Mouse (Mus musculus) hematopoietic stem cell, adult 5-6 weeks (primary cell): ENCODE results near the gene Skap1. TPM values are rescaled to one million over a fixed set of nuclear protein-coding genes. Genes with fewer than 3 reads are reported as not detected.

ENCODE experiments used
- ATAC-seq, 2 experiments: fragments of 125-278 bp in 1 of 2; replicated peaks in 1 of 2; 2 replicates each; pipeline ENCODE4 v1.8.0; 2016 to 2017; ENCODE audit warnings: inconsistent platforms in 2 of 2, mild to moderate bottlenecking in 2 of 2, moderate number of reproducible peaks in 2 of 2, low read depth in 1 of 2, moderate TSS enrichment in 1 of 2; ENCODE audit not compliant: low FRiP score in 2 of 2, poor library complexity in 2 of 2, severe bottlenecking in 2 of 2, insufficient read depth in 1 of 2, low TSS enrichment in 1 of 2
- total RNA-seq: library from RNA; stranded (forward); fragments of 172-1452, 232-1000 nt; gene quantifications from 2 replicates; pipeline ENCODE4 v1.2.3, GENCODE M21; 2017

Gene Skap1
- total RNA-seq, 1 experiment from 2014 or later: 2.4 TPM

DNA sequence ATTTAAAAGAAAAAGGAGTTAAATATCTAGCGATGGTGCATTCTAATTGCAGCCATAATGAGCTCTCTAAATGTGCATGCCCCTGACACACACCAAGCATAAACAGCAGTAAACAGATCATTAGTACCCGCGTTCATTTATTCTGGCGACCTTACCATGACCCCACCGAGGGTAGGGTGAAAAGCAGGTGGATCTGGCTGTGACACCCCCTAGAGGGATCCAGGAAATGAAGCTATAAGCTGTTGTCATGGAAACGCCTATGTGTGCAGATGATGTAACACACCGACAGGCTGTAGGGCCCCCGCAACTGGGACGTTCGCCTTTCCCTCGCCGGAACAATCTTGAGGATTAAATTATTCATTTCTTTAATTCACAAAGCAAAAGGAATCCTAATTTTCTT lies 277.6 kb downstream of the Skap1 start:
- no peak for ATAC-seq

DNA sequence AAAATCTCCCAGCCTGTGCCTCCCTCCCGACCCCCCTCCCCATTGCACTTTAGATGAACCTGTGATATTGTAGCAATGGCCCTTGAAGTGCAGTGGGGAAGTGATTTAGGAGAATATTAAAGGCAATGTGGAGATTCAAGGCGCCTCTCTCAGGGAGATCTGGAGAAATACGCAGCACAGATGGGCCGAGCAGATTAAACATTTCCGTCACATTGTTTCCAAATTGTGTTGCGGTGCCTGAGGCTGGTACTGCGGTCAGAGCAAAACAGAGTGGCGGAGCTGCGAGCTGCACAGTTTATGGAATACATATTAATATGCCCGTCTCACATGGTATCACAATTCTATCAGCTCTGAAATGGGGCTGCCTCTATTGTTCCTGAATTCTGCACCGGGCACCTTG lies 278.6 kb downstream of the Skap1 start:
- 0 out of 4 replicates have a peak, but pooled peaks of 1 of the 2 experiments have one; percentile 10 for ATAC-seq

DNA sequence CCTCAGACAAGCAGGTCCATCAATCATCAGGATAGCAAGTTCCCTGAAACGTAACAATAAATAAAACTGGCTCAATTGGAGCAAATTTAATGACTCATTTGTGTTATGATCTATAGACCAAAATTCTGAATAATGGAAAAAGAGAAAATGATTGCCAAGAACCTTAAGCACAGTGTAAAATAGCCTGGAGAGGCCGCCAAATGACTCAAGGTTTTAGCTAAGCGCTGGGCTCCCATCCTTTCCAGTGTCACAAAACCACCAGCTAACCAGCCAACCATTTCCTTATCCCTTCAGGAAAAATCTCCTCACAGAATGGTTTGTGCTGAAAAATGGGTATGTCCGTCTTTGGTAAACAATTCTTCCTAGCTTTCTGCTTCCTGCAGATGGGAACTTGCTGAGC lies 279.5 kb downstream of the Skap1 start:
- no peak for ATAC-seq

DNA sequence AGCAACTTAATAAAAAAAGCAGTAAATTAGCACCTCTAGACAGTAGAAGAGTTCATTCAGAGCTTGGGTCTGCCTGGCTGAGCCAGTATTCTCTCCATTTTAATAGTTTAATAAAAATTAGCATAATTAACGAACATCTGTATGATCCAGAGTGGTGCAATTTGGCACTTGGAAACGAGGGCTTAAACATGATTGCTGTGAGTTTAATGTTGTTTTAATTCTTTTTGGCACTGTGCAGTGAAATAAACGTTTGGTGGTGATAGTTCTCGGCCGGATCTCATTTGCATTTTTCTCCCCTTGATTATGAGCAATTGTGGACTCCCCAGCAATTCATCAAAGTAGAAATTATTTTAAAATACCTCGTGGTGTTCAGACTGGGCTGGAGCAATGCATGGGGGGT lies 282.3 kb downstream of the Skap1 start:
- ATAC-seq: no peak

DNA sequence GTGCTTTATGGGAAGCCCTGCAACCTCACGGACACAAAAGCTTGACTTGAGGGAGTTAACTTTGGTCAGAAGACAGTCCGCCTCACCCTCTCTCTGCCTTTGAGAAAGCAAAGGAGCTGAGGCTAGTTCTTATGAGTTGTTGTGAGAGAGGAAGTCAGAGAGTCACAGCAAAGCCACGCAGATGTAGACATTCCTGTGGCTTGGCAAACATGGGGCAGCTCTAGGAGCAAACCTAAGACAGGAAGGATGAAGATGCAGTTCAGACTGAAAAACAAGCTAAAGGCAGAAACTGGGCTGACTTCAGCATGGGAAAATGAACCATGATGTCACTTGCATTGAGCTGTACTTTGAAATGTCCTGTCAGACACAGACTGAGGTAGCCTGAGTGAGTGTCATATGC lies 283.2 kb downstream of the Skap1 start:
- ATAC-seq: peak; percentile 72 to 75; a peak in 3 of 4 replicates

DNA sequence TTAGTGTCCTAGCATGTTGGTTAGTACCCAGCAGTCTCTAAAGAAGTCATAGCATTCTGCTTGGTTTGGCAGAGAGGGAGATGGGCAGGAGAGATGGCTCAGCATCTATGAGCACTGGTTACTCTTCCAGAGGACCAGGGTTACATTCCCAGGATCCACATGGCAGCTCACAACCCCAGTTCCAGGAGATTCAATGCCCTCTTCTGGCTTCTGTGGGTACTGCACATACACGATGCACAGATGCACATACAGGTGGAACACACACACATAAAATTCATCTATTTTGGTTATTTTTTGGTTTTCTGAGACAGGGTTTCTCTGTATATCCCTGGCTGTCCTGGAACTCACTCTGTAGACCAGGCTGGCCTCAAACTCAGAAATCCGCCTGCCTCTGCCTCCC lies 290.9 kb downstream of the Skap1 start:
- no peak for ATAC-seq

DNA sequence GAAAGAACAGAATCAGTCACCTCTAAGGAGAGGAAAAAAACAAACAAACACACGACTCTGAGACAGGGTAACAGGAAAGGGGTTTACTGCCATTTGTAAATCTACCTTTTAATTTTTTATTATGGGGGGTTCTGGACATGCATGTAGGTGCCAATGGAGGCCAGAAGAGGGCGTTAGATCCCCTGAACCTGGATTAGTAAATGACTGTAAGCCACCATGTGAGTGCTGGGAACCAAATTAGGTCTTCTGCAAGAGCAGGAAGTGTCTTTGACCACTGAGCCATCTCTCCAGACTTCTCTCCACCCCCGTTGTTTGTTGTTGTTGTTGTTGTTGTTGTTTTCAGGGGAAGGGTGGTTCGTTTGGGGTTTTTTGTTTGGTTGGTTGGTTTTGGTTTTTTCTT lies 293.0 kb downstream of the Skap1 start:
- no peak for ATAC-seq

DNA sequence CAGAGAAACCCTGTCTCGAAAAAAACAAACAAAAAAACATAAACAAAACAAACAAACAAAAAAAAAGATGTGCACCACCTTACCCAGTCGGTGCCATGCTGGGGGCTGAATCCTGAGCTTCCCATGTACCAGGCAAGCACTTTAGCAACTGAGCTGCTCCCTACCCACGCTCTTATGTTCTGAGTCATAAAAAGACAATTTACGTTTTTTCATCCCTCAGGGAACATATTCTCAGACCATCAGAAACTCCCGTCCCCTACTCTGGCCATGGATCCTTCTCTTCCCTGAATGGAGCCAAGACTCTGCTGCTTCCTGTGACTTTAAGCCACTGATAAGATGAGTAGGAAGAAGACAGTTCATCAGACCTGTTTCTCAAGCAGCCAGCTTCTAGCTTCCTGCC lies 294.0 kb downstream of the Skap1 start:
- ATAC-seq: no peak

DNA sequence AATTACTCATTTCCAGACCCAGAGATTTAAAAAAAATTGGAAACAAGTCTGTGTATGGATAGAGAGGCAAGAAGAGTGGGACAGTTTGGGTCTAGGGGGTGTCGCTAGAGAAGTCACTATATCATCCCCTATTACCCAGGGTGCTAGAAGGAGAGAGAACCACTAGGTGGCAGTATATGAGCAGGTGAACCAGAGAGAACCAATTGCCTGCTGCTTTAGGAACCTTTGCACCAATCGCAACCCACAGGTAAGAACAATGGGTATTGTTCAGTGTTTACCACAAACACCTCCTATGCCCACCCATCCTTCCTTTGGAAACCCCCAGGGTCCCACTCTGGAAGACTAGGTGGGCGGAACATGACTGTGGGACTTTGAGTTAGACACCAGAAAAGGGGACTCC lies 295.6 kb downstream of the Skap1 start:
- ATAC-seq: peak; percentile 79 to 93

DNA sequence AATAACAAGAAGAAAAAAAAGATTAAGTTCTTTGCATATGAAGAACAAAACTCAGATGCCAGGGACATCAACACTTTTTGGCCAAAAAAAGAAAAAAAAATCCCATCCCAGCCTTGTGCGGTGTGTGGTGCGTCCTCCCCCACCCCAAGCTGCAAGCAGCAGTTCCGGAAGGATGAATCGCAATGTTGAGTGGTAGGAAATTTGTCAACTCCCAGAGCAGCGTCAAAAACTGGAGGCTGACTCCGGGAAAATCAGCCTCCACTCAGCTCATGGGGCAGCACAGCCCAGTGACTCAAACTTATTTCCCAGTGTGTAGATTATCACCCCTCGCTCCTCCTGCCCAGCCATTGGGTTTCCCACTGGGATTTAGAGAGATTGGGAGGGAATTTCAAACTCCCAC lies 297.6 kb downstream of the Skap1 start:
- no peak for ATAC-seq

DNA sequence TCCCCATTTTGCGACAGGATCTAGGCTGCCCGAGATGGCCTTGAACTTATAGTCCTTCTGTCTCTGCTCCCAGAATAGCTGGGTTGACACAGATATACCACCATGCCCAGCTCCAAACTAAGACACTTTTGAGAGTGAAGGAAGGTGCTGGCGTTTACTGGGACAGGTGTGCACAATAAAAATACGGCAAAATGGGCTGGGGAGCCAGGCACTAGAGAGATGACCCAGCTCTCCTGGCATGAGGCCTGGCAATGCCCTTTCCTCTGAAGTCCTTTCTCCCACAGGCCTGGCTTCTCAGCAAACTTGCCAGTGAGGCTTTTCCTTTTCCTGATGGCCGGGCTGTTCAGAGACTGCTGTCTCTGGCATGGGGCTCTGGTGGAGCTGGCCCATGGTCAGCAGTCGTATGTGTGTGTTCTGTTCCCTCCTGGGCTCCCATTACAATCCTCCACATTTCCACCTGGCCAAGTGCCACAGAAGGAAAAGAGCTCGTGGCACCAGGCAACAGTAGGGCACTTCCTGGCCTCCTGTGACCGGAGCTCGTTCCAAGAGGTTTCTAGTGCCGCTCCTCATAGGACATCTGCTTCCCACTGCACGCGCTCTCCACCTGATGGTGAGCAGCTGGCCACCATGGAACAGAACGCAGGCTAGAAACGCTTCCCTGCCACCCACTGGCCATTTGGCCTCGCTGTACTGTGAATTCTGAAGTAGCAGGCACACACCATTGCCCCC lies 298.5 kb downstream of the Skap1 start:
- ATAC-seq: no peak

DNA sequence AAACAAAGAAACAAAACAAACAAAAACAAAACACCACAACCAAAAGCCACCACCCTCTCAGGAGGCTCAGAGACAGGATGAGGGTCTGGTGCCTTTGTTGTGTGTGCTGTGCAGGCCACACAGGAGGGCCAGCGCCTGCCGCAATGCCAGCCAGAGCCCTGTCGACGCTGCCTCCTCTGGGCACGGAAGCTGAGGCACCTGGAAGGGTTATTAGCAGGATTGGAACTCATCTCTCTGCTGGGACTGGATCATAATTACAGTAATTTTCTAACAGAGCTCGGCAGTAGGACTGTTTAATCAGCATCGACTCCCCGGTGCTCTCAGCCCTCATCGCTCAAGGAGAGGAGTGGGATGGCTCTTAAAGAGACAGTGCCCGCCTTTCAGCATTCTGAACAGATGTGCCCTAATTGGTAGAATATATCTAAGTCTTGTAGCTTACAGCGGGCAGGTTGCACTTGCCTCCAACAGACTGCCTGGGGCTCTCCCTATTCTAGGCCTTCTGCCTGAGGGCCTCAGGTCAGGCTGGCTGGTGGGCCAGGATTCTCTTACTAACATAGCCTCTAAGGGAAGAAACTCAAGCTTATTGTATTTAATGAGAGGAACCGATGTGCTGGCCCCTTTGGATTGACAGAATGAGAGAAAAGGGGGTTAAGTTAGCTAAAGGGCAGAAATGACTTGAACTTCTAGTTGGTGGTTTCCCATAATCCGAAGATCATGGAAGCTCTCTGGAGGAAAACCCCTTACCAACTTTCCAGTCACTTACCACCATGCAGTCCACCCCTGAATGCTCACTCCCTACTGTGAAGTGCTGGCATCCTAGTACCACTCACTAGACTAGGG lies 300.3 kb downstream of the Skap1 start:
- ATAC-seq: no peak

DNA sequence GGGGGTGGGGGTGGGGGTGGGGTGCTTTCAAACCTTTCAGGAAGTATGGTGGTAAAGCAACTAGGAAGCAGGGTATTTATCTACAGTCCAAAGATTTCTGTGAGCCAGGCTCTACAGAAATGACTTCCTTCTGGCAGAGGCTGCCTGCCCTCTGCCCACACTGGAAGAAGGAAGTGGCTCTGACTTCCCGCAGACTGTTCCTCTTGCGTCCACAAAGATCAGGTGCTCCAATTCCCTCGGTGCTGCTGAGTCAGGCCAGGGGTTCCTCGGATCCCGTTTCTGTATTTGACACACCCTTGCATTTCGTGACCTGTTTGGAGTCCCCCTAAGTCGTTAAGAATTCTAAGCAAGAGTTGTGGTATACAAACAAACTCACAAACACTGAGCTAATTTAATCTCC lies 301.3 kb downstream of the Skap1 start:
- ATAC-seq: peak; percentile 84 to 92

DNA sequence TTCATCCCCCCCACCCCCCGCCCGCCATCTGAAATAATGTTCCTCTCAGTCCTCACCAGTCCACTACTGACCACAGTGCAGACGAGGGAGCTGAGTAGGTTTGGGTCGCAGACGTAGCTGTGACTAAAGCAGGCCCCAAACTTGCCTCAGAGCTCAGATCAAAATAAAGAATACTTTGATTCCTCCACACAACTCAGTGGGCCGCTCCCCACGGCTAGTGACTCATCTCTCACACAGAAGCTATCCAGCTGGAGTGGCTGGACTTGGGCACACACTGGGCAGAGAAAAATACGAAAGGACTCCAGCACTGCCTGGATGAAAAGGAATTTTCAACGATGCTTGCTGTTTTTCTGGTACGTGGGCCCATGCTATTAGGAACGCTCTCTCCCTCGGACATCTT lies 302.2 kb downstream of the Skap1 start:
- ATAC-seq: no peak

DNA sequence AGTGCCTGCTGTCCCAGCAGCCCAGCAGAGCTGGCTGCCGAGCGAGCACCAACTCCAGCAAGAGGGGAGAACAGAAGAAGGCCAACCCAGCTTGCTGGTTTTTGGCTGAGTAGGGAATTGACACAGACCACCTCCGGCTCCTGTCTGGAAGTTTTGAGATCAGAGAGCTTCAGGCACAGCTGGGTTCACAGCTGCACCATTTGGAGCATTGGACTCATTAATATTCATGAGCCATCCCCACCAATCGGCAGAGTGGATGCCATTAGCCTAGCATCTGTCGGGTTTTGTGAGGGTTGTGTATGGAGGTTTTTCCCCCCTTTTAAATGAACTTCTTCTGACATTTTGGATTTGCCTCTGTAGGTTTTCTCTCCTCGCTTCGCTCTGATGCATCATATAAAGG lies 302.7 kb downstream of the Skap1 start:
- ATAC-seq: no peak

DNA sequence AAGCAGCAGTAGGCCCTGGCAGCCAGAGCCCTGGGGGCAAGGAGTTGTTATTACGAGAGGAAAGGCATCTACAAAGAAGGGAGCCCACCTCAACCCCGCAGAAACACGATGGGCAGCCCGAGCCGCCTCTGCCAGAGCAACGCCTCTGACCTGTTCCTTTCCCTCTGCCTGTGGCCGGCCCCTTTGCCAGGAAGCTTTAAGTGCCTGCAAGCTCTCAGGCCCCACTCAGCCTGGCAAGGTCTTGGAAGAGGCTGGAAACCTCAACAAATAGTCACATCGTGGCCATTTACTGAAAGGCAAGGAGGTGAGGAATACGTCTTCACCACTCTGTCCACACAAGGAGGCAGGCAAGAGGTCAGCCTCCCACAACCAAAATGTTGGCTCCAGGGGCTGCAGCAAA lies 303.8 kb downstream of the Skap1 start:
- ATAC-seq: no peak

DNA sequence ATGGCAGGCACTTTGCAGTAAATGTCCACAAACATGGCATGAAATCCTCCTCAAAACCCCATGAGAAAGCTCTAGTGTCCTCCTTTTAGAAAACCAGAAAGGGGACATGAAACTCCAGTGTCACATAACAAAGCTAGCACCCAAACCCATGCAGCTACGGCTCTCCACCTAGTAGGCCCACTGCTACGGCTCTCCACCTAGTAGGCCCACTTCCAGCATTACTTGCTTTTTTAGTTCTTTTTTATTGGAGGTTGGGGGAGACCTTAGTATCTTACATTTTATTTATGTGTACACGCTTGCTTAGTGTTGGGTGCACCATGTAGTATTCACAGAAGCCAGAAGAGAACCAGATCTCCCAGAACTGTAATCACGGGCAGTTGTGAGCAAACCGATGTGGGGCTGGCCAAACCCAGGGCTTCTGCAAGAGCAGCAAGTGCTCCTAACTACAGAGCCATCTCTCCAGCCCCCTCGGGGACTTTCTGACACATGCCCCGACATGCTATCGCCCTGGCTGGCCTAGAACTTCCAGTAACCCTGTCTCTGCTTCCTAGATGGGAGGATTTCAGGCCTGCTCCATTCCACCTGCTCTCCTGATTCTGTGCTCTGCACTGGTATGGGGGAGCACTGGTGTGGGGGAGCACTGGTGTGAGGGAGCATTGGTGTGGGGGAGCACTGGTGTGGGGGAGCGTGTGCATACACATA lies 307.0 kb downstream of the Skap1 start:
- ATAC-seq: no peak

DNA sequence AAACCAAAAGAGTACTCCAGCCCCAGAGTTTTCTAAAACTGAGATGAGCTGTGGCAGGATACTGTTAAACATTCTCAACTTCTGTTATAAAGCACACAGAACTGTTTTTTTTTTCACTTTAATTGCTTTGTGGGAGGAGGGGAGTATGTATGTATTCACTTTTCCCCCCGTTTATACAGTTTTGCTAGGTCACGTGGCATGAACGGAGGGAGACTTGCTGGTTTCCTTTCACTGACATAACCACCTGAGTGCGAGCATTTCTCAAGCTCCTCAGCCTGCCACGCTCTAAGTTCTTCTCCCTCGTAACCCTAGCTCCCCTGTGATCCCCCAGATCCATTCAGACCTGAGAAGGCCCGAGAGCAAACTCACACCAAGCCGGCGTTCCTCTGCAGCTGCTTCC lies 308.0 kb downstream of the Skap1 start:
- no peak for ATAC-seq
